Mouse (Mus musculus): ENCODE measurements around the gene Apobr. TPM values are rescaled to one million over a fixed set of nuclear protein-coding genes. Genes with fewer than 3 reads are reported as not detected.

The Apobr gene
- polyA plus RNA-seq, 1 experiment from 2014 or later: 1.4 TPM

- peak; percentile 98 for ATAC-seq (replicated peaks; ENCODE audit: low FRiP score)
- H3K36me3 ChIP-seq (ENCODE audit: control insufficient read depth, insufficient read depth, low read length): peaks cover 28% of the 10 kb centered on the region
- under 1% methylated on average over 46 of the region's 46 CpGs for WGBS
- no peaks in the 10 kb centered on the region for H3K27me3 ChIP-seq (replicated peaks; ENCODE audit: control insufficient read depth, insufficient read depth, low read length)
- peak; percentile 86 for DNase-seq (ENCODE audit: low spot score)
- H3K4me3 ChIP-seq (ENCODE audit: low read depth, low read length): peak within 1 kb of the TSS; percentile 95
- H3K27ac ChIP-seq (ENCODE audit: low read depth, low read length): peak within 1 kb of the TSS; percentile 67
- H3K4me2 ChIP-seq: peak within 1 kb of the TSS; percentile 73
- peaks cover 6% of the 10 kb centered on the region; the same call in 1 of the 2 replicates for H3K4me1 ChIP-seq (replicated peaks; ENCODE audit: control insufficient read depth, insufficient read depth, low read length)
- peak within 1 kb of the TSS; percentile 86 for H3K9ac ChIP-seq (ENCODE audit: low read depth, low read length)
- H3K9me3 ChIP-seq (ENCODE audit: control insufficient read depth, low read length): no peaks in the 10 kb centered on the region
Measured at GRCm38 (mm10) chr7:126566094-126566765, 18.5 kb upstream of the Apobr start, which contains the start of gene Eif3c. Gene Eif3c (minus strand): TSS chr7:126566411.

GRCm38 (mm10) chr7:126576946-126577345 is 7.8 kb upstream of the Apobr start:
- Histone ChIP-seq H3K27me3 (replicated peaks; ENCODE audit: control insufficient read depth, insufficient read depth, low read length) (no peaks in the 10 kb centered on the region), H3K9me3 (ENCODE audit: control insufficient read depth, low read length) (no peaks in the 10 kb centered on the region), H3K4me1 (replicated peaks; ENCODE audit: control insufficient read depth, insufficient read depth, low read length) (no peaks in the 10 kb centered on the region), H3K9ac (ENCODE audit: low read depth, low read length) (no peak overlapping the region), H3K36me3 (ENCODE audit: control insufficient read depth, insufficient read depth, low read length) (peaks cover 4% of the 10 kb centered on the region; the same call in 1 of the 2 replicates), H3K27ac (ENCODE audit: low read depth, low read length) (no peak overlapping the region), H3K4me3 (ENCODE audit: low read depth, low read length) (no peak overlapping the region), H3K4me2 (no peak overlapping the region)
- 0 out of 2 replicates have a peak, but pooled peaks have one; percentile 25 for ATAC-seq (replicated peaks; ENCODE audit: low FRiP score)
- WGBS: 50% methylated on average over 8 of the region's 8 CpGs
- DNase-seq (ENCODE audit: low spot score): no peak

- 53% methylated on average over 8 of the region's 8 CpGs for WGBS
- H3K9me3 ChIP-seq (ENCODE audit: control insufficient read depth, low read length): no peaks in the 10 kb centered on the region
- H3K4me1 ChIP-seq (replicated peaks; ENCODE audit: control insufficient read depth, insufficient read depth, low read length): no peaks in the 10 kb centered on the region
- H3K27ac ChIP-seq (ENCODE audit: low read depth, low read length): no peak overlapping the region
- ATAC-seq (replicated peaks; ENCODE audit: low FRiP score) (no peak), DNase-seq (ENCODE audit: low spot score) (no peak)
- H3K4me3 ChIP-seq (ENCODE audit: low read depth, low read length): no peak overlapping the region
- no peaks in the 10 kb centered on the region for H3K27me3 ChIP-seq (replicated peaks; ENCODE audit: control insufficient read depth, insufficient read depth, low read length)
- peaks cover 3% of the 10 kb centered on the region; the same call in 1 of the 2 replicates for H3K36me3 ChIP-seq (ENCODE audit: control insufficient read depth, insufficient read depth, low read length)
- no peak overlapping the region for H3K9ac ChIP-seq (ENCODE audit: low read depth, low read length)
- no peak overlapping the region for H3K4me2 ChIP-seq
Measured at GRCm38 (mm10) chr7:126579172-126579571, 5.6 kb upstream of the Apobr start.

DNA sequence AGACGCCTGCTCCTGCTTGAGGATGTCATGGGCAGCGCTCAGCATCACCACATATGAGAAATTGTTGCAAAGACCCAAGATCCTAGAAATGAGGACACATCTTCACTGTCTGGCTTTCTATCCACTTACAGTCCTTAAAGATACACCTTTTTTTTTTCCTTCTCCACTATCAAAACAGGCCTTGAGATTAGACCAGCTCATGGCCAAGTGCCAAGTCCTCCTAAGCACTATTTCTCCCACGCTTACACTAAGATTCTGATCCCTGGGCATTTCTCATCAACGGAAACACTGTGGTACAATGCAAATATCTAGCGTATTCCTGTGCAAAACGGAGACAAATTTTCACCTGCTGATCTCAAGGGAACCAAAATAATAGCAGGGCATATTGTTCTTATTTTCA is 3.1 kb upstream of the Apobr start:
- no peak overlapping the region for H3K9ac ChIP-seq (ENCODE audit: low read depth, low read length)
- no peaks in the 10 kb centered on the region for H3K9me3 ChIP-seq (ENCODE audit: control insufficient read depth, low read length)
- no peak overlapping the region for H3K27ac ChIP-seq (ENCODE audit: low read depth, low read length)
- DNase-seq (ENCODE audit: low spot score) (no peak), ATAC-seq (replicated peaks; ENCODE audit: low FRiP score) (no peak)
- H3K4me2 ChIP-seq: peak overlapping the region; percentile 5; the same call in 1 of the 2 replicates
- H3K4me3 ChIP-seq (ENCODE audit: low read depth, low read length): no peak overlapping the region
- peaks cover 3% of the 10 kb centered on the region; the same call in 1 of the 2 replicates for H3K36me3 ChIP-seq (ENCODE audit: control insufficient read depth, insufficient read depth, low read length)
- WGBS: 83% methylated on average over 6 of the region's 6 CpGs
- 0 out of 2 replicates have a peak, but pooled peaks cover 3% of the 10 kb centered on the region for H3K27me3 ChIP-seq (replicated peaks; ENCODE audit: control insufficient read depth, insufficient read depth, low read length)
- no peaks in the 10 kb centered on the region for H3K4me1 ChIP-seq (replicated peaks; ENCODE audit: control insufficient read depth, insufficient read depth, low read length)

- Histone ChIP-seq H3K4me2 (peak overlapping the region; percentile 79), H3K9ac (ENCODE audit: low read depth, low read length) (peak overlapping the region; percentile 67), H3K27me3 (replicated peaks; ENCODE audit: control insufficient read depth, insufficient read depth, low read length) (0 out of 2 replicates have a peak, but pooled peaks cover 3% of the 10 kb centered on the region), H3K36me3 (ENCODE audit: control insufficient read depth, insufficient read depth, low read length) (0 out of 2 replicates have a peak, but pooled peaks cover 3% of the 10 kb centered on the region), H3K4me3 (ENCODE audit: low read depth, low read length) (peak overlapping the region; percentile 58), H3K4me1 (replicated peaks; ENCODE audit: control insufficient read depth, insufficient read depth, low read length) (no peaks in the 10 kb centered on the region), H3K9me3 (ENCODE audit: control insufficient read depth, low read length) (no peaks in the 10 kb centered on the region), H3K27ac (ENCODE audit: low read depth, low read length) (no peak overlapping the region; the same call in 1 of the 2 replicates)
- 4% methylated on average over 20 of the region's 20 CpGs for WGBS
- DNase-seq (ENCODE audit: low spot score) (no peak), ATAC-seq (replicated peaks; ENCODE audit: low FRiP score) (peak; percentile 30)
Measured at GRCm38 (mm10) chr7:126582759-126583158, 2.0 kb upstream of the Apobr start.

GRCm38 (mm10) chr7:126583251-126583709 is 1.5 kb upstream of the Apobr start:
- Histone ChIP-seq H3K27me3 (replicated peaks; ENCODE audit: control insufficient read depth, insufficient read depth, low read length) (0 out of 2 replicates have a peak, but pooled peaks cover 3% of the 10 kb centered on the region), H3K36me3 (ENCODE audit: control insufficient read depth, insufficient read depth, low read length) (0 out of 2 replicates have a peak, but pooled peaks cover 3% of the 10 kb centered on the region), H3K9ac (ENCODE audit: low read depth, low read length) (peak overlapping the region; percentile 67), H3K4me1 (replicated peaks; ENCODE audit: control insufficient read depth, insufficient read depth, low read length) (no peaks in the 10 kb centered on the region), H3K9me3 (ENCODE audit: control insufficient read depth, low read length) (no peaks in the 10 kb centered on the region), H3K4me3 (ENCODE audit: low read depth, low read length) (peak overlapping the region; percentile 58), H3K4me2 (peak overlapping the region; percentile 79), H3K27ac (ENCODE audit: low read depth, low read length) (peak overlapping the region; percentile 56)
- ATAC-seq (replicated peaks; ENCODE audit: low FRiP score) (peak; percentile 84), DNase-seq (ENCODE audit: low spot score) (peak; percentile 87)
- 1% methylated on average over 22 of the region's 22 CpGs for WGBS

GRCm38 (mm10) chr7:126583761-126584160 is 981 bp upstream of the Apobr start:
- DNase-seq (ENCODE audit: low spot score) (no peak), ATAC-seq (replicated peaks; ENCODE audit: low FRiP score) (no peak)
- H3K9me3 ChIP-seq (ENCODE audit: control insufficient read depth, low read length): no peaks in the 10 kb centered on the region
- H3K9ac ChIP-seq (ENCODE audit: low read depth, low read length): peak overlapping the region; percentile 67
- H3K4me2 ChIP-seq: peak overlapping the region; percentile 79
- 0 out of 2 replicates have a peak, but pooled peaks cover 3% of the 10 kb centered on the region for H3K27me3 ChIP-seq (replicated peaks; ENCODE audit: control insufficient read depth, insufficient read depth, low read length)
- peak overlapping the region; percentile 58 for H3K4me3 ChIP-seq (ENCODE audit: low read depth, low read length)
- 43% methylated on average over 6 of the region's 6 CpGs for WGBS
- H3K27ac ChIP-seq (ENCODE audit: low read depth, low read length): peak overlapping the region; percentile 56; the same call in 1 of the 2 replicates
- H3K4me1 ChIP-seq (replicated peaks; ENCODE audit: control insufficient read depth, insufficient read depth, low read length): no peaks in the 10 kb centered on the region
- H3K36me3 ChIP-seq (ENCODE audit: control insufficient read depth, insufficient read depth, low read length): 0 out of 2 replicates have a peak, but pooled peaks cover 3% of the 10 kb centered on the region

GRCm38 (mm10) chr7:126585717-126586116 is 975 bp downstream of the Apobr start, which contains the start of gene Cln3:
Gene Cln3 (minus strand): TSS chr7:126585817.
- WGBS: 64% methylated on average over 6 of the region's 6 CpGs
- Histone ChIP-seq H3K27me3 (replicated peaks; ENCODE audit: control insufficient read depth, insufficient read depth, low read length) (0 out of 2 replicates have a peak, but pooled peaks cover 3% of the 10 kb centered on the region), H3K4me3 (ENCODE audit: low read depth, low read length) (no peak within 1 kb of the TSS), H3K4me1 (replicated peaks; ENCODE audit: control insufficient read depth, insufficient read depth, low read length) (no peaks in the 10 kb centered on the region), H3K27ac (ENCODE audit: low read depth, low read length) (no peak within 1 kb of the TSS), H3K4me2 (peak within 1 kb of the TSS; percentile 23), H3K36me3 (ENCODE audit: control insufficient read depth, insufficient read depth, low read length) (0 out of 2 replicates have a peak, but pooled peaks cover 3% of the 10 kb centered on the region), H3K9me3 (ENCODE audit: control insufficient read depth, low read length) (no peaks in the 10 kb centered on the region), H3K9ac (ENCODE audit: low read depth, low read length) (no peak within 1 kb of the TSS; the same call in 1 of the 2 replicates)
- no peak for ATAC-seq (replicated peaks; ENCODE audit: low FRiP score)
- DNase-seq (ENCODE audit: low spot score): no peak
